Mouse (Mus musculus) heart, embryonic 13.5 days (tissue): ENCODE measurements around the gene Lce1g. TPM values are rescaled to one million over a fixed set of nuclear protein-coding genes. Genes with fewer than 3 reads are reported as not detected.

Experiments
- ATAC-seq: fragments of 200-750 bp; cut with Nextera tagmentation; 2 replicates; pipeline ENCODE4 v1.8.0; 2017; ENCODE audit warnings: moderate TSS enrichment; ENCODE audit not compliant: insufficient number of reproducible peaks, low FRiP score, low TSS enrichment; ENCODE audit errors: extremely low read depth
- H3K27ac ChIP-seq: fragments of 300-500 bp; sonication (generic); replicated peaks from 2 replicates; pipeline ENCODE4 v1.5.1; 2015; ENCODE audit warnings: moderate library complexity, mild to moderate bottlenecking, inconsistent platforms
- H3K27me3 ChIP-seq: fragments of 300-500 bp; sonication (generic); replicated peaks from 2 replicates; pipeline ENCODE4 v1.6.1; 2015; ENCODE audit warnings: mild to moderate bottlenecking, inconsistent platforms
- H3K36me3 ChIP-seq: fragments of 300-500 bp; sonication (generic); 2 replicates; pipeline ENCODE4 v1.6.1; 2015; ENCODE audit warnings: mild to moderate bottlenecking, inconsistent platforms
- H3K4me1 ChIP-seq: fragments of 300-500 bp; sonication (generic); 2 replicates; pipeline ENCODE4 v1.6.1; 2015; ENCODE audit warnings: inconsistent platforms
- H3K4me2 ChIP-seq: fragments of 300-500 bp; sonication (generic); 2 replicates; pipeline ENCODE4 v1.6.1; 2015; ENCODE audit warnings: inconsistent platforms, mild to moderate bottlenecking, moderate library complexity
- H3K4me3 ChIP-seq: fragments of 300-500 bp; sonication (generic); 2 replicates; pipeline ENCODE4 v1.5.1; 2015; ENCODE audit warnings: moderate library complexity, mild to moderate bottlenecking, inconsistent platforms
- H3K9ac ChIP-seq: fragments of 300-500 bp; sonication (generic); 2 replicates; pipeline ENCODE4 v1.6.1; 2015; ENCODE audit warnings: inconsistent platforms, mild to moderate bottlenecking, moderate library complexity
- H3K9me3 ChIP-seq: fragments of 300-500 bp; sonication (generic); 2 replicates; pipeline ENCODE4 v1.6.1; 2016; ENCODE audit warnings: inconsistent platforms
- WGBS: fragments of 180-500 bp; shearing (Covaris S2); methylation state at CpG from one replicate; pipeline ENCODE4 v1.1.7; 2015; ENCODE audit warnings: mixed read lengths; 5-methylcytosine and 5-hydroxymethylcytosine counted together
- polyA plus RNA-seq: library from polyadenylated mRNA; unstranded; fragments of >200 nt; fragmentation: Nextera tagmentation; extraction: Ambion mirVana; gene quantifications from 2 replicates; pipeline ENCODE4 v1.2.1, GENCODE M21; 2015

Gene Lce1g
- polyA plus RNA-seq = not detected in 2 replicates

- Histone ChIP-seq H3K4me2 (no peak within 1 kb of the TSS), H3K4me1 (no peaks in the 10 kb centered on the region), H3K9ac (no peak within 1 kb of the TSS), H3K36me3 (no peaks in the 10 kb centered on the region), H3K27me3 (no peaks in the 10 kb centered on the region), H3K4me3 (no peak within 1 kb of the TSS), H3K9me3 (no peaks in the 10 kb centered on the region), H3K27ac (no peak within 1 kb of the TSS)
- no peak for ATAC-seq
- 78% methylated on average over 1 of the region's 1 CpGs for WGBS
Observed at GRCm38 (mm10) chr3:92752238-92752637, at the start of gene Lce1g. Lce1g (minus strand) TSS chr3:92752338.

DNA sequence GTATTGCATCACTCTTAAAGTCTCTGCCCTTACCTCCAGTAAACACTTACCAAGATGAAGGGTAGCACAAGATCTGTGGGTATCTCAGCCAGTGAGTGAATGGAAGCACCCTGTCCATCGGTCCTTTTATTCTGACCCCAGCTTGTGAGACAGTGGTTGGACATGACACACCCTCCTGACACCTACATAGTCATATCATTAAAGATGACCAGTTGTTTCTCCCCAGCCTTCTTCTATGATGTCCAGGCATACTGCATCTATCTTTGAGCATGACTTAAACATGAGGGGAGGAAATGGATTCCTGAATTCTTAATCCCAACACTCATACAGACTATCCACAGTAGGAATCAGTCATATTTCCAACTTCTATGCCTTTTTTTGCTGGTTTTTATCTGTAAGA lies 38.3 kb upstream of the Lce1g start, which contains the start of gene Lce1j:
Gene Lce1j (minus strand): TSS at position 101 of the 400 bp plus-strand sequence.
- Histone ChIP-seq H3K9me3 (no peaks in the 10 kb centered on the region), H3K27me3 (no peaks in the 10 kb centered on the region), H3K4me1 (no peaks in the 10 kb centered on the region), H3K9ac (no peak within 1 kb of the TSS), H3K4me2 (no peak within 1 kb of the TSS), H3K4me3 (no peak within 1 kb of the TSS), H3K27ac (no peak within 1 kb of the TSS), H3K36me3 (no peaks in the 10 kb centered on the region)
- WGBS = 81% methylated on average over 1 of the region's 1 CpGs
- no peak for ATAC-seq

DNA sequence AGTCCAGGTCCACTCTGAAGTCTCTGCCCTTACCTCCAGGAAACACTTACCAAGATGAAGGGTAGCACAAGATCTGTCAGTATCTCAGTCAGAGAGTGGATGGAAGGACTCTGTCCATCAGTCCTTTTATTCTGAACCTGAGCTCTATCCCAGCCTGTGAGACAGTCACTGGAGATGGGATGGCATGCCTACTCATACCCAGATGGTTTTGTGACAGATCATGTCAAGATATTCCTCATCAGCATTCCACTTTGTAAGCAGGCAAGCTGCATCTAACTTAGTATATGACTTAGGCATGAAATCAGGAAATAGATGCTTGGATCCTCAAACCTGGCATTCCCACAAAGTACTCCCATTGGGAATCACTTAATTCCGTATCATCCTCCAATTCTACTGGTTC lies 26.7 kb upstream of the Lce1g start, which contains the start of gene Lce1i:
Gene Lce1i (minus strand): TSS at position 101 of the 400 bp plus-strand sequence.
- H3K4me3 ChIP-seq = no peak within 1 kb of the TSS
- no peak within 1 kb of the TSS for H3K27ac ChIP-seq
- H3K9me3 ChIP-seq = no peaks in the 10 kb centered on the region
- H3K4me1 ChIP-seq = no peaks in the 10 kb centered on the region
- H3K4me2 ChIP-seq = no peak within 1 kb of the TSS
- H3K27me3 ChIP-seq = no peaks in the 10 kb centered on the region
- no peaks in the 10 kb centered on the region for H3K36me3 ChIP-seq
- no peak within 1 kb of the TSS for H3K9ac ChIP-seq
- 65% methylated on average over 1 of the region's 1 CpGs for WGBS
- ATAC-seq = no peak

GRCm38 (mm10) chr3:92771573-92771972 lies 19.4 kb upstream of the Lce1g start:
- no peak overlapping the region for H3K9ac ChIP-seq
- H3K36me3 ChIP-seq = no peaks in the 10 kb centered on the region
- no peaks in the 10 kb centered on the region for H3K27me3 ChIP-seq
- no peak overlapping the region for H3K4me3 ChIP-seq
- ATAC-seq = no peak
- H3K27ac ChIP-seq = no peak overlapping the region
- H3K4me1 ChIP-seq = no peaks in the 10 kb centered on the region
- WGBS = 17% methylated on average over 3 of the region's 3 CpGs
- no peaks in the 10 kb centered on the region for H3K9me3 ChIP-seq
- H3K4me2 ChIP-seq = no peak overlapping the region

GRCm38 (mm10) chr3:92764965-92765364 lies 12.8 kb upstream of the Lce1g start, which contains the start of gene Lce1h:
Lce1h (minus strand) TSS chr3:92765065.
- H3K36me3 ChIP-seq = no peaks in the 10 kb centered on the region
- 88% methylated on average over 1 of the region's 1 CpGs for WGBS
- no peak within 1 kb of the TSS for H3K4me3 ChIP-seq
- no peak for ATAC-seq
- no peaks in the 10 kb centered on the region for H3K4me1 ChIP-seq
- H3K9me3 ChIP-seq = no peaks in the 10 kb centered on the region
- H3K9ac ChIP-seq = no peak within 1 kb of the TSS
- H3K27me3 ChIP-seq = no peaks in the 10 kb centered on the region
- no peak within 1 kb of the TSS for H3K27ac ChIP-seq
- H3K4me2 ChIP-seq = no peak within 1 kb of the TSS

DNA sequence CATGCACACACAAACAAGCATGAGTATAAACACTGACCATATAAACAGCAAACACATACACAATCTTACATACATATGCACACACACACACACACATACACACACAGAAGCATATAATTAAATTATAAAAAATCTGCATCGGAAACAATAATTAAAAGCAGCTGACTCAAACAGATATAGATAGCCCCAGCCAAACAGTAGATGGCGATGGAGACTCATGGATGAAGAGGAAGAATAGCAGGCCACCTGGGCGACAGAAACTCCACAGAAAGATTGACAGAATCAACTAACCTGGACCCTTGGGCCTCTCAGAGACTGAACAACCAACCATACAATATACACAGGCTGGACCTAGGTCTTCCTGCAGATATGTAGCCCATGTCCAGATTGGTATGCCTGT lies 1.1 kb upstream of the Lce1g start:
- no peak overlapping the region for H3K9ac ChIP-seq
- 26% methylated on average over 3 of the region's 3 CpGs for WGBS
- no peaks in the 10 kb centered on the region for H3K9me3 ChIP-seq
- no peaks in the 10 kb centered on the region for H3K27me3 ChIP-seq
- H3K27ac ChIP-seq = no peak overlapping the region
- H3K4me1 ChIP-seq = no peaks in the 10 kb centered on the region
- no peak for ATAC-seq
- no peak overlapping the region for H3K4me3 ChIP-seq
- H3K4me2 ChIP-seq = no peak overlapping the region
- no peaks in the 10 kb centered on the region for H3K36me3 ChIP-seq

GRCm38 (mm10) chr3:92738996-92739395 lies 13.1 kb downstream of the Lce1g start, which contains the start of gene Gm38119:
Gm38119 (minus strand) TSS chr3:92739096.
- no peak for ATAC-seq
- Histone ChIP-seq H3K36me3 (no peaks in the 10 kb centered on the region), H3K4me2 (no peak within 1 kb of the TSS), H3K4me1 (no peaks in the 10 kb centered on the region), H3K9ac (no peak within 1 kb of the TSS), H3K4me3 (no peak within 1 kb of the TSS), H3K27me3 (no peaks in the 10 kb centered on the region), H3K27ac (no peak within 1 kb of the TSS), H3K9me3 (no peaks in the 10 kb centered on the region)
- WGBS = 70% methylated on average over 1 of the region's 1 CpGs

GRCm38 (mm10) chr3:92722631-92723030 lies 29.5 kb downstream of the Lce1g start:
- no peak for ATAC-seq
- H3K4me1 ChIP-seq = no peaks in the 10 kb centered on the region
- no peak overlapping the region for H3K27ac ChIP-seq
- H3K4me2 ChIP-seq = no peak overlapping the region
- no peaks in the 10 kb centered on the region for H3K27me3 ChIP-seq
- no peaks in the 10 kb centered on the region for H3K36me3 ChIP-seq
- H3K9me3 ChIP-seq = no peaks in the 10 kb centered on the region
- H3K9ac ChIP-seq = no peak overlapping the region
- H3K4me3 ChIP-seq = no peak overlapping the region
- WGBS = 73% methylated on average over 5 of the region's 5 CpGs

DNA sequence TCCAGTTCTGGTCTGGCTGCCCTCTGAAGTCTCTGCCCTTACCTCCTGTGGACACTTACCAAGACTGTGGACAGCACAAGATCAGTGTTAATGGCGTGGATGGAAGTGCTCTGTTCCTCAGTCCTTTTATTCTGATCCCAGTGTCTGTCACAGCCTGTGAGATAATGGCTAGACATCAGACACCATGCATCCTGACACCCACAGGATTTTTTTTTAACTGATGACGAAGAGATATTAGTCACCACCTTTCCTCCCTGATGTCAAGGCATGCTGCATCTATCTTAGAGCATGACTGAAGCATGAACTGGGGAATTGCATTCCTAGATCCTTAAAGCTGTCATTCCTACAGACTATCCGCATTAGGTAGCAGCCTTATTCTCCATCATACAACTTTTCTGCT lies 31.9 kb downstream of the Lce1g start, which contains the start of gene Lce1f:
Gene Lce1f (minus strand): TSS at position 101 of the 400 bp plus-strand sequence.
- H3K4me2 ChIP-seq = no peak within 1 kb of the TSS
- H3K27me3 ChIP-seq = no peaks in the 10 kb centered on the region
- H3K4me3 ChIP-seq = no peak within 1 kb of the TSS
- no peaks in the 10 kb centered on the region for H3K4me1 ChIP-seq
- no peak within 1 kb of the TSS for H3K27ac ChIP-seq
- ATAC-seq = no peak
- H3K9ac ChIP-seq = no peak within 1 kb of the TSS
- H3K36me3 ChIP-seq = no peaks in the 10 kb centered on the region
- 66% methylated on average over 3 of the region's 3 CpGs for WGBS
- no peaks in the 10 kb centered on the region for H3K9me3 ChIP-seq

- H3K9ac ChIP-seq = no peak overlapping the region
- no peaks in the 10 kb centered on the region for H3K27me3 ChIP-seq
- no peaks in the 10 kb centered on the region for H3K4me1 ChIP-seq
- H3K27ac ChIP-seq = no peak overlapping the region
- no peak overlapping the region for H3K4me2 ChIP-seq
- no peaks in the 10 kb centered on the region for H3K36me3 ChIP-seq
- no peaks in the 10 kb centered on the region for H3K9me3 ChIP-seq
- no peak overlapping the region for H3K4me3 ChIP-seq
- no peak for ATAC-seq
Observed at GRCm38 (mm10) chr3:92715122-92715521, 37.0 kb downstream of the Lce1g start.

GRCm38 (mm10) chr3:92708974-92709373 lies 43.2 kb downstream of the Lce1g start, which contains the start of gene Lce1e:
Lce1e (minus strand) TSS chr3:92709074.
- Histone ChIP-seq H3K4me2 (no peak within 1 kb of the TSS), H3K9ac (no peak within 1 kb of the TSS), H3K4me1 (no peaks in the 10 kb centered on the region), H3K27me3 (no peaks in the 10 kb centered on the region), H3K4me3 (no peak within 1 kb of the TSS), H3K9me3 (no peaks in the 10 kb centered on the region), H3K36me3 (no peaks in the 10 kb centered on the region), H3K27ac (no peak within 1 kb of the TSS)
- WGBS = 76% methylated on average over 2 of the region's 2 CpGs
- ATAC-seq = no peak
